Mouse (Mus musculus) regulatory T cell (primary cell): ENCODE results near the gene Rab3d.

Experiments
- in situ Hi-C: fragments of 300-600 bp; cut with MboI, MseI; formaldehyde crosslinking; loops from one replicate; pipeline ENCODE4 v1.15.1; 2025; ENCODE audit warnings: high pct_unique_total_duplicates

The Rab3d gene

DNA sequence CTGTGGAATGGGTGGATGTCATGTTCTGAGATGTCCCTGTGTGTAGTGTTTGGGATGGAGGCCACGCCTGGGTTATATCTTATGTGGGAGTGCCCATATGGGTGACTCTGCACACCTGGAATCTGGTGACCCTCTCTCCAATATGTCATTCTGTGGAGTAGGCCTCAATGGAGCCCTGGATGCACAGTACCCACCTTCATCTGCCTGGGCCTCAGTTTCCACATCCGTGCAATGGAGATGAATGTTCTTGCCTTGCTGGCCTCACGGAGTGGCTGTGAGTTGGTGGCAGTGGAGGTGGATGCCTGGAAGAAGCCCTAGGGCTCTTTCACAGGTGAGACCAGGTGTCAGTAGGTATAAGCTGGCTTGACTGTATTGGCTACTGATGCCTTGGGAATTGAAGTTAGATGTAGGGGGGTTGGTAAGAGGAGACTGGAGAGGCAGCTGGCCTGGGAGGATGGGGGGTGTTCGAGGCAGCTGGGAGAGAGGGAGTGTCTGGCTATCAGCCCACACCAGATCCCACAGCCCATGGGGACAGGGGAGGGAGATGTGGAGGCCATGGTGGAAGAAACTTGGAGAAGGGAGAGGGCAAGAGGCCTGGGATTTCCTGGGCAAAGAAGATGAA is 20.4 kb upstream of the Rab3d start:
- in situ Hi-C loops: no loop called here

DNA sequence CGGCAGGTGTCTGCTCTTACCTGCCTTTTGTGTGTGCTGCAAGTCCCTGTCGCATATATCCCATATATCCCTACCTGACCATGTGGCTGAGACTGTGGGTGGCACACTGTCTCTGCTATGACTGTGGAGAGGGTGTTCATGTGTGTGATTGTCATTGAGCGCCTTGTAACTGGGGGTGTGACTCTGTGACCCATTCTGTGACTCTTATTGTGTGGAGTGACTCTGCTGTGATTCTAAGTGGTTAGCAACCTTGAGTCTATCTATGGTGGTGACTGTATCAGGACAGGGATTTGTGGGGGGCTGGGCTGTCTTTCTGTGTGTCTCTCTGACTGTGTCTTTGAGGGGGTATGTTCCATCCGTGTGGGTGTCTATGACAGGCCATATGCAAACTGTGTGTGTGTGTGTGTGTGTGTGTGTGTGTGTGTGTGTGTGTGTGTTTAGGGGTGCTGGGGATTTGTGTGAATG is 19.8 kb upstream of the Rab3d start:
- in situ Hi-C loops: no loop called here

DNA sequence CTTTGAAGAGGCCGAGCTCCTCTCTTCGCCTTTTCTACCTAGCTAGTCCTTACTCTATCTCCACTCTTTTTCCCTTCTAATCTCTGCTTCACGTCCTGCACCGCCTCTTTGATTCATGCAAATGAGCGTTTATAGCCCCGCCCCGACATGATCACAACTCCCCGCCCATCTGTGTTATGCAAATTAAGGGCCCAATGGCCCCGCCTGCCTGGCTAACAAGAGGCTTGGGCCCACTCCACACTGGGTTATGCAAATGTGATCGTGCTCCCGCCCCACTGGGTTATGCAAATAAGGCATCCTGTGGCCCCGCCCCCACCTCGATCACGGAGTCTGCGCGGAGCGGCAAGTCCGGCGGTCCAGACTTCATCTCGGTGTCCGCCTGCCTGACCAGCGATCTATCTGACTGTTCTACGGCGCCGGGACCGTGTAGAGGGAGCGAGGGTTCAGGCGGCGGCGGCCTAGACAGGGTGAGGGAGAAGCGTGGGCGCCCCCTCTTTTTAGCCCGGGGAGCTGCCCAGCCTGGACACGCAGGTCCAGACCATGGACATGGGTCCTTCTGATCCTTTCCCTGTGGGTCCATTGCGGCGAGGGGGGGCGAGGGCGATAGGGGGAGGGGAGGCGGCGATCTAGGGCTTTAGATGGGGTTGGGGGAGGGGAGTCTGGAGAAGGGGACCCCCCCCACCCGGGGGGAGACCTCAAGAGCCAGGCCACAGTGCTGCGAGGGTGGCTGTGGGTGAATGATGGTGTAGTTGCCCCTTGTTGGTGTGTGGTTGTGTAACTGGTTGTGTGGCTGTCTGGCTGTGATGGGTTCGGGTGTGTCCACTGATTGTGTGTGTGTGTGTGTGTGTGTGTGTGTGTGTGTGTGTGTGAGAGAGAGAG is 18.9 kb upstream of the Rab3d start, which contains the start of gene Plppr2:
Plppr2 (plus strand) TSS at position 342 of the 879 bp plus-strand sequence.
- in situ Hi-C loops: no loop called here

DNA sequence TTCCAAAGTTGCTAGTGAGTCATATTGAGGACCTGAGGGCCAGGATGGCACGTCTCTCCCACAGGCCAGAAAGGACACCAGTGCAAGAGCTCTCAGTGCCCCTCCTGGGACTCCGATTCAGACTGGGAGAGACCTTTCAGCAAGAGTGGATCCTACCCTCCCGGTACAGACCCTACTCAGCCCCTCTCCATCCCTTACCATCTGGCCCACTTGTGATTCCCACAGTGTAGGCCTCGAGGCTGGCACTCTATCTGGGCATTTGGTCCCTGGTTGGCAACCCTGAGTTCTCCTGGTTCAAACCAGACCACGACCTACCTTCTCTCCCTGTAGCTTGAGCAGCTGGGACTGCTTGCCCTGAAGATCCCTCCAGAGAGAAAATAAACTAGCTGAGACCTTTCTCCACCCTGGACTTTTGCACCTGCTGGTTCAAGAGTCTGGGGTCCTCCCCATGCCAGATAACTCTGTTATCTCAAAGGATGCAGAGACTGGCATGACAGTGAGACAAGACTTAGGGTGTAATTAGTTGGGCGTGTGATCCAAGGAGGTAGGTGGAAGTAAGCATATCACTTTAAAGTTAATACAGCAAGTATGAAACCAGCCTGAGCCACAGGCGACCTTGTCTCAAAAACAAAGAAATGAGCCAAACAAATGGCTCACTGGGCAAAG is 17.6 kb upstream of the Rab3d start:
- in situ Hi-C loops: no loop called here

DNA sequence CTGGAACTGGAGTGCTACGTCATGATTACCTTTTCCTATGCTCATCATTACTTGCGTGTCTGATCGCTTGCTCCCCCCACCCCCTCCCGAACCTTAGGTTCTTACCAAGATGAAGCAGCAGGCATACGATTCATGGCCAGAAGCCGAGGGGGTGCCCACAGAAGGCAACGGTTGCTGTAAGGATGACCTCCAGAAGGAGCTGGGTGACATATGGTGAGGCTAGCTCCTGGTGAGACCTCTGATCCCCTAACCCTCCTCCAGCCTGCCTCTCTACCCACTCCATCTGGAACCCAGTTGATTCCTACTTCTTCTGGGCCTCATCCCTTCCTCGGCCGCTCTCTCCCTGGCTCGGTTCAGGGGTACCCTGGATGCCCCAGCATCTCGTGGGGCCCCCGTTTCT is 16.0 kb upstream of the Rab3d start:
- in situ Hi-C loops: no loop called here

DNA sequence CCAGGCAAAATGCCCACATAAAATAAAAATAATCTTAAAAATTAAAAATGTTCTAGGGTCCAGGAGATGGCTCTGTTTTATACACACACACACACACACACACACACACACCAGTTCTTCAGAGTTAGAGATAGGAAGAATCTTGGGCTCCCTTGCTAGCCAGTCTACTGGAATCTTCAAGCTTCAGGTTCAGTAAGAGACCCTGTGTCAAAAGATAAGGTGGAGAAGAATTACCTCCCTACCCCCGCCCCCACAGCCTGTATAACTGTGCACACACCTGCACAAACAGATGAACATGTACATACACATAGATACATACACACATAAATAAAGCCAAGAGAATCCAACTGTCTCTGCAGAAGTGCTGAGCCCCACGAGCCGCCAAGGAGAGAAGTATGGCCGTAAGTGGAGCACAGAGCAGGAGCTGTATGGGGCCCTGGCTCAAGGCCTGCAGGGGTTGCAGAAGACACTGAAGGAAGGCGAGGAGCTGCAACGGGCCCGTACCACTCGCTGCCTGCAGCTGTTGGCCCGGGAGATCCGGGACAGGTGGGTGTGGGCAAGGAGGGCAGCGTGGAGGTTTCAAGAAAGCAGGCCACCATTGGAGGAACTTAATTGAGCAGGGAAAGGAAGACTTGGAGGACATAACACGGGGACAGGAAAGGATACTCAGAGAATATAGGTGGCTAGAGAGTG is 14.6 kb upstream of the Rab3d start:
- in situ Hi-C loops: no loop called here

DNA sequence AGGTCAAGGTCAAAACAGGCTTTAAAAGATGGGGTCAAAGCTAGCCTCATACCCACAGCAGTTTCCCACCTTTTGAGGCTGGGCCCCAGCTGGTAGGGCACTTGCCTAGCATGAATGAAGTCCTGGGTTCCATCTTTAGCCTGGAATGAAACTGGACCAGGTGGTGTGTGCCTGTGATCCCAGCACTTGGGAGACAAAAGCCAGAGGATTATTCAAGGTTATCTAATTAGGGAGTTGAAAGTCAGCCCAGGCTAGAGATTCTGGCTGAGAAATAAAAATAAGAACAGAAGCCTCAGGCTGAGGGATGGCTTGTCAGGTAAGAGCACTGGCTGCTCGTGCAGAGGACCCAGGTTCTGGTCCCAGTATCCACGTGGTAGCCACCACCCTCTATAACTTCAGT is 14.0 kb upstream of the Rab3d start:
- in situ Hi-C loops: no loop called here

DNA sequence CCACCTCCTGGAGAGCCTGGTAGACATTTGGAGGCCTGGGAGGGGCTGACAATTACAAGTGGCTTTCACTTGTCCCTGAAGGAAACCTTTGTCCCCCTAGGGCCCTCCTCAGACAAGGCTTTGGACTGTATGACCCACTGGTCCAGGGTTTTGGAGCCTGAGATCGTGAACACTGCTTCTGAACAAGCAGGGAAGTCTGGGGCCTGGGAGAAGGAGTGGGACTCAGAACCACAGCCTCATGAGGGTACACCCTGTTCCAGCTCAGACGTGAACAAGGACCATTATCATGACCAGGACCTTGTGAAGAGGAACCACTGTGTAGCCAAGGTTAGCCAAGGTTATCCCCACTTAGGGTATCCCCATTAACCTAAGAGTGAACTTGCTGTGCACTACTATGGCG is 11.2 kb upstream of the Rab3d start:
- in situ Hi-C loops: no loop called here

DNA sequence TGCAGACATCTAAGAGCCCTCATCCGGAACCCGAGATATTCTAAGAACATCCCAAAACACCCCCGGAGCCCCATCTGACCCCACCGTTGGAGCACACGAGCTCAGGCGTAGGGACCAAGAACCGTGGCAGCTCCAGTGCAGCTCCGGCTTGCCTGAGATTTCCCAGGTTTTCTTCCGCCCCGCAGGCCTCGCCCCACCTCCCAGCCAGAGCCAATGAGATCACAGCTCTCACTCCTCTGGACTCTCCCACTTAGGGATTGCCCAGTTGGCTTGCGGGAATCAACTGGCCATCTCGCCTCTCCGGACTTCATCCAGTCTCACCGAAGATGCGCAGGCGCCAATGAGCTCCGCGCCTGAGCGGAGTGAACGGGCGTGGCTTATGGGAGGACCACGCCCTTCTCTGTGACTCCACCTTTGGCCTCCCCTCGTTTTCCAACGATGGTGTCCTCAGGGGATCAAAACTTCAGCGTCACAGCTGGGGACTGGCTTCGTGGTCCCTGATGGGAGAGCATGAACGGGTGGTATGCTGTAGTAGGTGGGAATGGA is 9.3 kb upstream of the Rab3d start, which contains the start of the genes Ccdc159 and Tmem205:
Ccdc159 (plus strand) TSS at position 264 of the 546 bp plus-strand sequence.
Tmem205 (minus strand) TSS at position 349 of the 546 bp plus-strand sequence.
- in situ Hi-C loops: no loop called here

DNA sequence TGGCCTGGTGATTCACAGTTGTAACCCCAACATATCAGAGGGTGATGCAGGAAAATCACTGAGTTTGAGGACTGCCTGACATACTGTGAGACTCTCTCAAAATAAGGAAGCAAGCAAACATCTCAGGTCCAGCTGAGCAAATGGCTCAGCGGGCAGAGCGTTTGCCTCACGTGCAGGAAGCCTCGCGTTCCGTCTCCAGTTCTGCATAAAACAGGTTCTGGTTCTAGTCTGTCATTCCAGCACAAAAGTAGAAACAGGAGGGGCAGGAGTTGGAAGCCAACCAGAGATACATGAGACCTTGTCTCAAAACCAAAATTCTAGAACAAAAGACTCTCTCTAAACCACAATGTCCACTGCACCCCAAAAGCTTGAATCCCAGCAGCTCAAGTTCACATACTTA is 8.8 kb upstream of the Rab3d start:
- in situ Hi-C loops: no loop called here

DNA sequence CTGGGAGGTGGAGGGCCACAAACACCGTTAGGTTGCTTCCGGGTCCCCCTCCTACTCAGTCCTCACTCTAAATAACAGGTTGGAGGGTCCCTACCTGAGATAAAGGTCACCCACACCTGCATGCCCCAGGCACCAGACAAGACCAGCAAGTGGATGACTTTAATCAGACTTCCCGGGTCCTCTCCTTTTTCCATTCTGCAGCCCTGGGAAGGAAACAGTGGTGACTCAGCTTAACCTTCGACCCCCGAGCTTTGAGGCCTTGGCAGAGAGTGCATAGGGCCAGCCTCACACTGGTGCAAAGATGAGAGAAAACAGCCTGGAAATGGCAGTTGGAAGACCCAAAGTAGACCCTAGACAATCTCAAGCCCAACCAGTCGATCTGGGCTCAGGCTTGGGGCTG is 8.2 kb upstream of the Rab3d start:
- in situ Hi-C loops: no loop called here

DNA sequence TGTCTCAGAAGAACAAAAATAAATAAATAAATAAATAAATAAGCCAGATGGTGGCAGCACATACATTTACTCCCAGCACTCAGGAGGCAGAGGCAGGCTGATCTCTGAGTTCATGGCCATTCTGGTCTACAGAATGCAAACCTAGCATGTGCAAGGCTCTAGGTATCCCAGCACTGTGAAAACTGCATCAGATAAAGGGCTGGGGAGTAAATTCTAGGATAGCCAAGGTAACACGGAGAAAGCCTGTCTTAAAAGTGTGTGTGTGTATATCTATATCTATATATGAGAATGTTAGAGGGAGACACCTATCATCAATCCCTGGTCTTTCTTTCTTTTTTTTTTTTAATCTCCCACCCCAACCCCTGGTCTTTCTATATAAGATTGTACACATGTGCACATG is 7.5 kb upstream of the Rab3d start:
- in situ Hi-C loops: no loop called here

DNA sequence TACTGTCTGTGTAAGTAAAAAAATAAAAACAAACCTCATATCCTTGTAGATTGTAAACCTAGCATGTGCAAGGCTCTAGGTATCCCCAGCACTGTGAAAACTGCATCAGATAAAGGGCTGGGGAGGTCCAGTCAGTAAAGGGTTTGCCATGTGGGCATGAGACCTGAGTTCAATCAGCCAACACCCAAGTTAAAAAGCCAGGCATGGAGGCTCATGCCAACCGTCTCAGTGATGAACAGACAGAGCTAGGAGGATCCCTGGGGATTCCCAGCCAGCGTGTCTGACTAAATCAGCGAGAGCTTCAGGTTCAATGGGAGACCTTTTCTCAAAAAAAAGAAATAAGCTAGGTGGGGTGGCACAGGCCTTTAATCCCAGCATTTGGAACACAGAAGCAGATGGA is 7.0 kb upstream of the Rab3d start:
- in situ Hi-C loops: no loop called here

DNA sequence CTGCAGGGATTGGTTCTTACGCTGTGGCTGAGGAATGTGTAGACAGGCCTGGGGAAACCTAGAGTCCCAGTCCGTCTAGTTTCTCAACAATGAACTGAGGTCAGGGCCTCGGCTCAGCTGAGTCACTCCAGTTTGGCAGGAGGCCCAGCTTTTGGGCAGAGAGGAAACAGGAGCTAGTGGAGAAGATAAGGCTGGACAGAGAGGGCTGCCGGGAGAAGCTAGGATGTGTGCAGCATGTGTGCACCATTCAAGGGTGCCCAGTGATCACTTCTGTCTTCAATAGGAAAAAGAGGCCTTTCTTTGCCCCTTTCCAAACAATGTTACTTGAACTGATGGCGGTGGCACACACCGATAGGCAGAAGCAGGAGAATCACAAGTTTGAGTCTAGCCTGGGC is 6.1 kb upstream of the Rab3d start:
- in situ Hi-C loops: no loop called here

DNA sequence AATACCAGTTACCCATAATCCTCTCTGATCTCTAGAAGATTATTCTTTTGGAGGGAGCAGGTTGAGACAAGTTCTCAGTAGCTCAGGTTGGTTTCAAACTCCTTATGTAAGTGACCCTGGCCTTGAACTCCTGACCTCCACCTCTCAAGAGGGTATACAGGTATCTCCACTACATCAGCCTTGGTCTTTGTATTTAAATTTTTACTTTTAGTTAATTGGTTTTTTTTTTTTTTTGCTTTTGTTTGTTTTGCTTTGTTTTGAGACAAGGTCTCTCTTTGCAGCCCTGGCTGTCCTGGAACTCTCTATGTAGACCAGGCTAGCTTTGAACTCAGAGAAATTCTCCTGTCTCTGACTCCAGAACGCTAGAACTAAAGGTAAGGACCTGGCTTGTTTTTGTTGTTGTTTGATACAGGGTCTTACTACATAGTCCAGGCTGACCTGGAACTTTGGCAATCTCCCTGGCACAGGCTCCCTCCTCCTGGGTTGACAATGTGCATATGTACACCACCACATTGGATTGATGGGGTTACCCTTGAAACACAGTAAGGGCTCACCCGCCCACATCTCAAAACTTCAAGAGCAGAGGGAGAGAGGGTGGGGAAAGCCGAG is 5.6 kb upstream of the Rab3d start:
- in situ Hi-C loops: no loop called here

DNA sequence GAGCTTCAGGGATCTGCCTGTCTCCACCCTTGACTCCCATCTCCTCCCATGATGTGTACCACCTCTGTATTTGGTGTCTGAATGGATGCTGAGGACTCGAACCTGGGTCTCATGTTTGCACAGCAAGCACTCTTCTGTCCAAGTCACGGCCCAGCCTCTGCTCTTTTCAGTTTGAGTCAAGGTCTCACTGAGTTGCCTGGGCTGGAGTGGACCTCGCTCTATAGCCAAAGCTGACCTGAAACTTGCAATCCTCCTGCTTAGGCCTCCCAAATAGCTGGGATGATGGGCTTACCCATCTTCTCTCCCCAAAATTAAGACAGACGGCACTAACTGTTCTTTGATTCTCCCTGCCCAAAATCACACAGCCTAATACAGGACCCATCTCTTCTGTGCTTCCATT is 5.0 kb upstream of the Rab3d start:
- in situ Hi-C loops: no loop called here

DNA sequence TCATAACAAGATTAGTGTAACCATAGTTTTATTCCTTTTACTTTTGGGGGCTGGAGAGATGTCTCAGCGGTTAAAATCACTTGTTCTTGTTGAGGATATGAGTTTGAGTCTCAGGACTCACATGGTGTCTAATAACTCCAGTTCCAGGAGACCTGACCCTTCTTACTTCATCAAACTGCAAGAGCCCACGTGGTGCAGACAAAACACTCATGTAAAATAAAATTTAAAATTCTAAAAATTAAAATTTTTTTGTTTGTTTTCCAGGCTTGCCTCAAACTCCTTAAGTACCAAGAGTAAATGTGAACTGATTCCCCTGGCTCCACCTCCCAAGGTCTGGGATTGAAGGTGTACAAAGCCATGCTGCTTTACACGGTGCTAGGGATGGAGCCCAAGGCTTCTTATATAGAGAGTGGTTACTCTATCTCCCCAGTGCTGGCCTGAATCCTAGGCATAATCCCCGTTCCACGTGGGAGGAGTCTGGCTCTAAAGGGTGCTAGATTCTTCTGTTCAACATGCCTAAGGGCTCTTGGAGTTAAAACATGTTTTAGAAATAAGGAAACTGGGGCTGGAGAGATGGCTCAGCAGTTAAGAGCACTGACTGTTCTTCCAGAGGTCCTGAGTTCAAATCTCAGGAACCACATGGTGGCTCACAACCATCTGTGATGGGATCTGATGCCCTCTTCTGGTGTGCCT is 846 bp upstream of the Rab3d start:
- in situ Hi-C loops: loop anchor here (5.0 kb wide), 1 partner anchor 83 kb away; the partner anchor contains the start of genes Ccdc151 and Prkcsh

DNA sequence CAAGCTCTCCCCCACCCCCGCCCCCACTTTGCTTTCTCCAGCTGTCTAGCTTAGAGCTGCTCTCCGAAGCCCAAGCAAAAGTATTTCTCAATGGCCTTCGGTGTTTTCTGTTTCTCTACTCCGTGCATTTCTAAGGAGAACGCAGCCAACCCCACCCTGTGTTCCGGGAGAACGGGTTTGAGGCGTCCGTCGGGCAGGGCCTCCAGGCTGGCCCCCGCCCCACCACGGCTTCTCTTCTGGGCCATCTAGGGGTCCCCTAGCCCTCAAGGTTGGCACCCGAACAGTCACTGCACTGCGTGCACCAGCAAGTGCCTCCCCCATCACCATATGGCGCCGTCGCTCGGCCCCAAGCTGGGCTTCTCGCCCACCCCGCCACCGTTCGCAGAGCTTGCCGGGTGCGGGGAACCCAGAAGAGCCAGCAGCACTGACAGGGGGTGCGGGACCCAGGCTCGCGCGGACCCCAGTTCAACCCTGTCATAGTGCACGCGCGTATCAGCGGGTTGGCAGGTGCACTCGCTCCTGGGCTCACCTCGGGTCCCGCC is 428 bp downstream of the Rab3d start:
- in situ Hi-C loops: loop anchor here (5.0 kb wide), 1 partner anchor 85 kb away; the partner anchor contains the start of genes Ccdc151 and Prkcsh

DNA sequence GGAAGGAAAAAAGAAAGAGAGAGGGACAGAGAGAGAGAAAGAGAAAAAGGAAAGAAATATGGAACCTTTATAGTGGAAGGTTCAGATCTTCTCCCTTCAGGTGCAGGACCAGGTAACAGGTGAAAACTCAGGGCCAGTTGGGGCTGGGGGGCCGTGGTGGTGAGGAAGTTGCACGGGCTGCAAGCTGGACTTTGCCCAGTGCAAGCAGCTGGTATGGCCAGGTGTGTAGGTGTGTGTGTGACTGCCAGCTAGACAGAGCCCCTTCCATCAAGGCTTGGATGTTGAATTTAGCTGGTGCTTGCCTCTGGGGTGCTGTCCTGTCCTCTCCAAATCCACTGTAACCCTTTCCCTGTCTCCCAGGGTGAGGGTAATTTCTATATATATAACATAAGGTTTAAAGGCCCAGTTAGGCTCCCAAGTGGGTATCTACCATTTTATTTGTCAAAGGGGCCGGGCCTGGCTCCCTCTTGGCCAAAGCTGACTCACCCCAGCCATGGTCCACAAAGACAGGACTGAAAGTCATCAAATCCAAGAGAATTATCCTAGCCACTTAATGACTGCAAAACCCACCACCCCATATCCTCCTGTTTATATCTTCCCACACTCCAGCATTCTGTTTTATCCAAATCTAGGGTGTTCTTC is 1.0 kb downstream of the Rab3d start:
- in situ Hi-C loops: loop anchor here (5.0 kb wide), 1 partner anchor 85 kb away; the partner anchor contains the start of genes Ccdc151 and Prkcsh
